Mouse (Mus musculus) liver, postnatal 0 days (tissue): ENCODE measurements at regions not wholly inside any gene's neighbourhood (a gene's known extent, or its start where the extent isn't known, plus 50 kb on each side); places are given as distances from the start of the nearest gene placed in this dataset.

Experiments
- CTCF ChIP-seq: sonication (generic); IDR thresholded peaks from 2 replicates; pipeline ENCODE4 v1.5.1; 2016; ENCODE audit warnings: antibody characterized with exemption, low read depth
- EP300 ChIP-seq: IDR thresholded peaks from 2 replicates; pipeline ENCODE4 v1.6.1; 2016; ENCODE audit warnings: antibody characterized with exemption, low read depth, mild to moderate bottlenecking

GRCm38 (mm10) chr3:8282411-8282810, 1327.5 kb downstream of the Zfp704 start:
- no peak for TF ChIP-seq CTCF
- no peak for TF ChIP-seq EP300
